Mouse (Mus musculus): ENCODE data around the gene Ubxn7.

Gene Ubxn7

GRCm38 (mm10) chr16:32436657-32437056 lies 104.6 kb downstream of the Ubxn7 start:
- DNase-seq: no peak

GRCm38 (mm10) chr16:32437266-32437665 lies 105.2 kb downstream of the Ubxn7 start:
- DNase-seq: no peak

- no peak for DNase-seq
These were observed 109.4 kb downstream of the Ubxn7 start for GRCm38 (mm10) chr16:32441432-32441831.
